Mouse (Mus musculus) layer of hippocampus, postnatal 25 days (tissue): Measurements from ENCODE around the gene Tmem251. TPM values are rescaled to one million over a fixed set of nuclear protein-coding genes. Genes with fewer than 3 reads are reported as not detected.
A peak's percentile ranks its signal among the peaks of the same experiment; 100 is the strongest.

Experiments used
- DNase-seq, 2 experiments: peaks; one replicate each; pipeline ENCODE4 v3.0.0; 2022; ENCODE audit warnings: mixed read lengths in 2 of 2, low spot score in 1 of 2; ENCODE audit errors: extremely low spot score in 1 of 2
- total RNA-seq, 2 experiments: library from RNA; stranded (reverse); gene quantifications; 2 replicates each; pipeline ENCODE4 v1.2.3; 2021

Tmem251 gene
- total RNA-seq, 2 experiments from 2014 or later: 4.8 to 5.4 TPM

DNA sequence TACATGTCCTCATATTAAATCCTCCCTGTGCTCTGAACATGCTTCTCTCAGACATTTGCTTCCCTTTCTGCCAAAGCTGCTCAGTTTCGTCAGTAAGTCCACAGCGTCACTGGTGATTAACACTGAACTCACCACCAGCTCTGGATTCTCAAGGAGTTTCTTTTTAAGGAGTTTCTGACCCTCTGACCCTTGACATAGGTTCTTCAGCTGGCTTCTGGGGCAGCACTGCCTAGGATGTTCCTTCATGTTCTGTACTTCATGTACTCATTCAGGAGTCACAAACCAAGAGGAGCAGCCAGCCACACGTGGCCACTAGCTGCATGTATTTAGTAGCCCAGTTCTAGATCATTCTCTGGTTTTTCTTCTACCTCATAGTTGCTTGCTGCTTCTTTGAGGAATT is 4.7 kb downstream of the Tmem251 start:
- no peak for DNase-seq

DNA sequence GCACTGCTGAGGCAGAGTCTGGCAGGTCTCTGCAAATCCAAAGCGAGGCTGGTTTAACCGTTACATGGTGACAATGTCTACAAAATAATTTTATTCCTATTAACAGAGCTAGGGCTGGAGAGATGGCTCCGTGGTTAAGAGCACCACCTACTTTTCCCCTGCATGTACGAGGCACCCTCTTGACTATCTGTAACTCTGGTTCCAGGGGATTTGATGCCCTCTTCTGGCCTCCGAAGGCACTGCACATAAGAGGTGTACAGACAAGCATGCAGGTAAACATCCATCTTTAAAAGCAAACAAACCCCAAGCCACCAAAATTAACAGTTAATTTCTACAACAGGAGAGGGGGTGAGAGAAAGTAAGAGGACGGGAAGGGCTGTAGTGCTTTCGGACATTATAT is 12.7 kb downstream of the Tmem251 start:
- DNase-seq: no peak

DNA sequence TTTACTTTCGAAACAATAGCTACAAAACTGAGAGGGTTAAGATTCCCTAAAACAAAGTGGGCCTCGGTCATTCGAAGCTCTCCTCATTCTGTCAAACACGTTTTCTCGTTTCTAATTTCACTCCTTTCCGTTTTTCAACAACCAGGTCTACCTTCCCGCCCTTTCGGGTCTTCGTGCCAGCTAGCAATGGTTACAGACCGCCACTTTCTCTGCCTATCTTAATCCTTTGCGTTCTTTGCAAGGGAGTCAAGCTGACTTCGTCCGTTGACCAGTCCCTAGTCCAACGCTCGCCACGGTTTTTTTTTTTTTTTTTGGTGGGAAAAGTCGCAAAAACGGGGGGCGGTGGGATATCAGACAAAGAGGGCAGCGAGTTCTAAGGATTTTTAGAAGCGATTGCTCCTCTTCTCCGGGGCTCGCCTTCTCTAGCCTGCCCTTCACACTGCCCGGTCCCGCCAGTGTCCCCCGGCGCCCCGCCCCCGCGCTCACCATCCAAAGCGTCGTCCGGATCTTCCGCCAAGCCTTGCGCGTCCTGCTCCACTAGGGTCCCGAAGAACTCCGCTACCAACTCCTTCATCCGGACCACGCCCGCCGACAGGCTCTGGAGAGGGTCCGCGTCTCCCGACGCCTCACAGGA is 13.6 kb downstream of the Tmem251 start:
- no peak for DNase-seq

DNA sequence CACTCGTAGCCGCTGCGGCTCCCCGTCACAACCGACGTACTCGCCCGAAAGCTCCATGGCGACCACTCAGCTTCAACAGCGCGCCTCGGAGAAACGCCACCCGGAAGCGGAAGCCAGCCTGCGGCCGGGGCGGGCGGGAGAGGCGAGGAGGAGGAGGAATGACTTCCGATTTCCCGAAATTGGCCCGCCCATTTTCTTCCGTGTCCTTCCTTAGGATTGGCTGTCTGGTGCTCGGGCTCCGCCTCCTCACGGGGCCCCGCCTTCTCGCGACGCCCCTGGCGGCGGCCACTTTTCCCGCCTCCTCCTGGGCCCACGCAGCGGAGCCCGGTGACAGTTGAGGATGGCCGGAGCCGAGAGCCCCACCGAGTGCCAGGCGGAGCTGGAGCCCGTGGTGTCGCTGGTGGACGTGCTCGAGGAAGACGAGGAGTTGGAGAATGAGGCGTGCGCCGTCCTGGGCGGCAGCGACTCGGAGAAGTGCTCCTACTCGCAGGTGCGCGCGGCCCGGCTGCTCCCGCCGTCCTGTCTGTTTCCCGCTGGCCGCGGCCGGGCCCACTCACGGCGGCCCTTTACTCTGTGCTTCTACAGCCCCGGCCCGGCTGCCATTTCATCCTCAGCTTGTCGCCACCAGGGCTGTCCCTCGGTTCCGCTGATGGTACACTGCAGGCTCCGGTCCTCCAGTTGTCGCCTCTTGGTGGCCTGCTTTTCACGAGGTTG is 14.3 kb downstream of the Tmem251 start, which contains the start of the genes Gm28051, Gon7 and Ubr7:
Gene Gm28051 (minus strand): TSS at position 77 of the 714 bp plus-strand sequence.
Gene Gon7 (minus strand): TSS at position 115 of the 714 bp plus-strand sequence.
Gene Ubr7 (plus strand): TSS at position 279 of the 714 bp plus-strand sequence.
- DNase-seq: peak; percentile 85 to 93

DNA sequence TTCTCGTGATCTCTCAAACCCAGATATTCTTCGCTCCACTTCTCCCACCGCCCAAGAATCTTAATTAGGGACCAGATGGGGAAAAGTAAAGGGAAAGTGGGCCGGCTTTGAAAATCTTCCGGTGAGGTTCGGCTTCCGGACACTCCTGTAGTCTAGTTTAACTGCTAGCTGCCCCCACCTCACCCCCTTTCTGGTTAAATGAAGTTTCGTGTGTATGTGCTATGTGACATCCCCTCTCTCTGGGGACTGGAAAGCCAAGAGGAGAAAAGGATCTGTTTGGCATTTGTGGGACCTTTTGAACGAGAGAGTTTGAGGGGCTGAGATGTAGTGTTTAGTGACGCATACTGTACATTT is 14.8 kb downstream of the Tmem251 start, which contains the start of gene Gm20604:
Gene Gm20604 (minus strand): TSS at position 270 of the 354 bp plus-strand sequence.
- no peak for DNase-seq

DNA sequence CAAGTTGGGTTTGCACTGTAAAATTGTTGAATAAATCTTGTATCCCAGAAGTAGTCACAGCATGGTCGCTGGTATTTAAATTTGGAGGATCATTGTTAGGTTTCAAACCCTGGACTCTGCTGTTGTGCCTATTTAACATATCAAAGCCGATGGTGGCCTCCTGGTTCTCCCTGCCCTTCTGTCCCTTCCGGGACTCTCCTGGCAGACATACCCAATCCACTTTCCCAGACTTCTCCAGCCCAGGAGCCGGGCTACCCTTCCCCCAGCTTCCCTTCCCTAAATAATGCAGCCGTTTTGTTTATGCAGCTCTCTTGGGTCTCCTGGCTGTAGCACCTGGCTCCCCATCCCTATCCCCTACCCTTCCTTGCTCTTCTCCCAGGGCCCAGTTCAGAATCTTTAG is 15.4 kb downstream of the Tmem251 start:
- no peak for DNase-seq

DNA sequence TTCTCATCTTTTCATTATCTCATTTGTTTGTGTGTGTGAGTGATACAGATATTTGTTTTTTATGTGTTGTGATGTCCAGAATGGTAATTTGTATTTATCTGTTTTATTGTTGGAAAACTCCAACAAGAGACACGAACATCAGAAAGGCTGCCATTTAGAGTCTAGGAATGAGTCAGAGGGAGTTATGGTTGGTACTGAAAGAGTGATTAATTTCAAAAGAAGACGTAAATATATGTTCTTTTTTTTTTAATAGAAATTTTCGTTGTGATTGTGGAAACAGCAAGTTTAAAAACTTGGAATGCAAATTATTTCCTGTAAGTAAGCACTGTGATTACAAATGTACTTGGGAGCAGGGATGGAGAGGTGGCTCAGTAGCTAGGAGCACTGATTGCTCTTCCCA is 18.1 kb downstream of the Tmem251 start:
- DNase-seq: no peak

DNA sequence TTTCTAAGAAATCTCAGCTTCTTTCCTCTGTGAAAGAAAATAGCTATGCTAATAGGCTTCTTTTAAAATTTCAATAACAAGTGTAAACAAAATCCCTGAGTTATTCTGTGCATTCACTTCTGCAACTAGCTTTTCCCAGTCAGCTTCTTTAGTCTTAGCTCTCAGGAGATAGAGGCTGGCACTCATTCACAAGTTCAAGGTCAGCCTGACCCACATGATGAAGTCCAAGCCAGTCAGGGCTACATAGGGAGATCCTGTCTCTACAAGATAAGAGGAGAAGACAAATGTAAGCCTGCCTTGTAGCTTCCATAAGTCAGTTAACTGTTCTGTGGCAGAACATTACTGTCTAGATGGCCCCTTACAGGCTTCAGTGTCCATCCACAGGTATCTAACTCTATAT is 20.1 kb downstream of the Tmem251 start:
- no peak for DNase-seq

DNA sequence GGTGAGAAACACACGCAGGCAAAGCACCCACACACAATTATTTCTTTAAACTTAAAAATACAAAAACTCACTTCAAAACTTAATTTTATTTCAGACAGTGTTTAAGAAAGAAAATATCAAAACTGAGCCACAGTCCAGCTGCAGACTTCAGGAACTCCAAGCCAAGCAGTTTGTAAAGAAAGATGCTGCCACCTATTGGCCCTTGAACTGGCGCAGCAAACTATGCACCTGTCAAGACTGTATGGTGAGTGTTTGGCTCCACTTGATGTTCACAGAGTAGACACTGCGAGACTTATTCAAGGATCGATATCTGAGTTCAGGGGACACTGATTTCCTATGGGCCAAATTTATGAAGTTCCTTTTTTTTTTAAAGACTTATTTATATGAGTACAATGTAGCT is 25.4 kb downstream of the Tmem251 start:
- no peak for DNase-seq

DNA sequence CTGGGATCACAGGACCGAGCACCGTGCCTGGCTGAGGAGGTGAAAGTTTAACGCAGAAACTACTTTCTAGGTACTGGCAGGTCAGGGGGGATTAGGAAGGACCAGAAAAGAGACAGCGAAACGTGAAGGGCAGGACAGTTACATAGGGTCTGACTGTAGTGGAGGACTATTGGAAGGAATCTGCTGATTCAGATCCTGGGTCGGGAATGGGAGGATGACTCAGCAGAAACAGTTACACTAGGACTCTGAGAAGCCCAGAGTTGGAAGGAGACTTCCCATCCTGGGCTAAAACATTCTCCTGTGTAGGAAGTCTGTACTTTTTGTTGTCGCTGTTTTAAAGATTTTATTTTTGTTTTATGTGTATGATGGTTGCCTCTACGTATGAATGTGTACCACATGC is 28.0 kb downstream of the Tmem251 start:
- no peak for DNase-seq

DNA sequence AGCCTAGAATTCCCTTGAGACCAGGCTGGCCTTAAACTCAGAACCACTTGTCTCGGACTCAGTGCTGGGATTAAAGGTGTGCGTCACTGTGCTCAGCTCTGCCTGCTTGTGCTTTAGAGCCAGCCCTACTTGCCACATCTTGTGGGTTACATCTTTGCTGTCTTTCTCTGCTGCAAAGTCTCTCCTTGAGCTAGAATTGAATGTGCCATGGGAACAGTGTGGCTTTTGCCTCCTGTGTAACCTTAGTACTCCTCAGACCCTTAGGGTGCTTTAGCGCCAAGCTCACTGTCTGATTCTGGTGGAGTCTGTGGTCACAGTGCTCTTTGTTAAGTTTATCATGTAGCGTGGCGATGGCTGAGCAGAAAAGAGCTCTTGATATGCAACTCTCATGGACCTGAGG is 29.1 kb downstream of the Tmem251 start:
- DNase-seq: no peak

DNA sequence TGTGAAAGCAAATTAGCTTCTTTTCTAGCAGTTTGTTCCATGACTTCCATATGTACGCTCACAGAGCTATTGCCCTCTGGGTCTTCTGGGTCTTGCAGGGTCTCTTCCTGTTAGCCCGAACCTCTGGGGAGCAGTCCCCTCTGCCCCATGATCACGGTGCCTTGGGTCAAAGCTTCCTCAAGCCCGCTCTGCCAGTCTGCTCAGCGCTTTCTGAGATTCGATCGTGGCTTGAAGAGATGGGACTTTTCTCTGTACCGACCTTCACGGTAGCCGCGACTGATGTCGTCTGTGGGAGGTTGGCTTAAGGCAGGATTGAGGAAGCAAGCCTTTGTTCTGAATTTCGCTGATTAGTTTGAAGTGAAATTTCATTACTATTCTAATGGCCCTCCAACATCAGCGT is 32.5 kb downstream of the Tmem251 start:
- no peak for DNase-seq

DNA sequence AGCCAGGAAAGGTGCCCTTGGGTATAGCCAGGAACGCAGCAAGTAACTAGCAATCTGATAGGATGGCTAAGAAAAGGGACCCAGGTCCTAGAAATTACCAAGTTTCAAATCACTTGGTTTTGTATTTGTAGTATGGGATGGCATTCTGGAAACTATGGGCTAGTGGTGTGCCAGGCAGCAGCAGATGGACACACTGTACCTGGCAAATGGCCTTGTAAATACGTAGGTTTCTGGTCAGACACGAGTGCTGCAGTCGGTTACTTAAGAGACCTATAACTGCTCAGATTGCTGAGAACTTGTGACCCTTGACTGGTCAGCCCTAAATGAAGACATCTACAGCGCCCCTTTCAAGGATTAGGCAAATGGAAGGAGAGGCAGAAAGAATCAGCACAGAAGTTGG is 34.6 kb downstream of the Tmem251 start:
- no peak for DNase-seq

DNA sequence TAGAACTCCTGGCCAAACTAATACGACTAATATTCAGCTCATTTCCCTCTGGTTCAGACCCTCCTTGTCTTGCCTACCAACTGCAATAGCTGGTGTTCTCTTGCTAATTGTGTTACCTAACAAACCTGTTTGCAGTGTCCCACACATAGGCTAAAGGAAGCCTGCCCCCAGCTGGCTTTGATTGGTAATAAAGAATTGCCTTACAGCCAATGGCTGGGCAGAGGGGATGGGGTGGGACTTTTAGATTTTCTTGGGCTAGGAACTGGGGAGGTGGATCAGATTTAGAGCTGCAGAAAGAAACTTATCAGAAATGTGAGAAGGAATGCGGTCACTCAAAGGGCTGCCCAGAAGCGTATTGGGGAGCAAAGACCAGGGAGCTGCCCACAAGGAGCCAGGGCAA is 35.9 kb downstream of the Tmem251 start:
- no peak for DNase-seq

DNA sequence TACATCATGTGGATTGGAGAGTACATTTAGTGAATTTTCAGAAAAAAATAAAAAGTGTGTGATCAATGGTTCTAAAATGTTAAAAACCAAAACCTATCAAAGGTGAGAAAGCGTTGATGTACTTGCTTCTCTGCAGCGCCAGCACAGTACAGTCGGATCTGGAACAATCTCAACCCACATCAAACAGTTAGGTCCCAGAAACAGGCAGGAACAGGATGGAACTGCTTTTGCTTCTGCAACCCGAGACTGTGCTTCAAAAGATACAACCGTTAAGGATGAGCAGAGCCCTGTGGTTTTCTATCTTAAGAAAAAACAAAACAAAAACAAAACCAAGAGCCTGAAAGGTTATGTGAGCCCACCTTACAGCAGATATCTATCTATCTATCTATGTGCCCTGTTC is 39.3 kb downstream of the Tmem251 start:
- no peak for DNase-seq

DNA sequence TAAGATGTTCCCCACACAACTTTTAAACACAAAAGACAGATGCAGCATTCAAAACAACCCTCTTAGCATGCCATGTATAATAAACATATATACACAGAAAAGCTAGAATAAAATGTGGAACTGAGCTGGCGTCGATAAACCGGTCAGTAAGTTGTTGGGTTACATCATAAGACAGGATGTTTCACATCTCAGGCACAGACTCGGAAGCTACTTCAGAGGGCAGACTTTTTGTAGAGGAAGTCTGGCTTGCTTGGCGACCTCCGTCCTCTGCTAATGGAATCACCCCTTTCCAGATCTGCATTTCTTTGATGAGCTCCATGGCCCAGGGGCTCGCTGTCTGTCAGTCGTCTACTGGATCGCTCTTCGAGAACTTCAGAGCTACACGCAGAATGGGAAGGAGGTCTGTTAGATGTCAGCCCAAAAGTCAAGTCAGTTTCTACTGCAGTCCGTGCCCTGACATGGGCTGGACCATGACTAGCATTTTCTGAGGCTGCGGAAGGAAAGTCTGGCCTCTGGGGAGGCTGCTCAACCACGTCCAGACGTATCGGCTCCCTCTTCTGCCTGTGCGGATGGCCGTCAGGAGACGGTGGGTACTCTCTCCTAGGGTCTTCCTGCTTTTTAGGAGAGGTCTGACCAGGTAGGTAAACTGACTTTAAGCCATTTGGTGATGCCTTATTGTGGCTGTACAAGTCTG is 41.5 kb downstream of the Tmem251 start:
- no peak for DNase-seq

DNA sequence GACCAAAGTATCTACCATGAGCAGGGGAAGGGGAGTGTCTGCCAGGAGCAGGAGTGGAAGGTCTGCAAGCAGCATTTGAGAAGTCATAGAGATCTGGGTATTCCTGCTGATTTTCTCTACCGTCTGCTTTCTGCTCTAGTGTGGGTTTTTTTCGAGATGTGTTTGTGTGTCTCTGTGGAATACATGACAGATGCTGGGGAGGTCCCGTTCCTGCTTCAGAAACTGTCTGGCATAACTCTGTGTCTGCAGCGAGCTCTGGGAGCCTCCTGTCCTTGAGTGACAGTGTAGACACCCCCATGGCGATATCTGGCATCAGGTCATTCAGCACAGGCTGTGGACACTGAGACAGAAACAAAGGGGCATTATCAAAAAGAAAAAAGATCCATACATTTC is 42.0 kb downstream of the Tmem251 start:
- no peak for DNase-seq

DNA sequence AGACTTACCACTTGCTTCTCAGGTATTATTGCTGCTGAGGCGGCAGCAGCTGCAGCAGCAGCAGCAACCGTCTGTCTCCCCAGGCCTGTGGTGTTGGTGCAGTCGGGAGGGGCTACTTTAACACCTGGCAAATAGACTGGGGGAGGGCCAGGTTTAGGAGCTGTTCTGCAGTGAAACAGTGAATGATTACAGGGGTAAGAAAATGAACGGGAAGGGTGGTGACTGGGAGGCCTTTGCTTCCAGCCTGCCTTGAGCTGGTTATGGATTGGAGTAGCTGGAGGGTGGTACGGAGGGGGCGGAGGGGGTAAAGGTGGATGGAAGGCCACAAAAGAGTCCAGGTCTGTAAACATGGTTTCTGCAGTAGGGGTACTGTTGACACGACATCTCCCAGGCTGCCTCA is 44.4 kb downstream of the Tmem251 start:
- no peak for DNase-seq
